Mouse (Mus musculus): Measurements from ENCODE around the gene Nrxn3.

GRCm38 (mm10) chr12:88841350-88841749 lies 118.7 kb downstream of the Nrxn3 start:
- TF ChIP-seq CTCF (IDR thresholded peaks at IDR 0.05; ENCODE audit: borderline replicate concordance, insufficient read depth, low read length) (no peak), POLR2A (IDR thresholded peaks at IDR 0.05; ENCODE audit: low read depth, low read length) (no peak)
